Mouse (Mus musculus): Measurements from ENCODE around the gene Washc2. TPM values are rescaled to one million over a fixed set of nuclear protein-coding genes. Genes with fewer than 3 reads are reported as not detected.

Washc2 gene
- polyA plus RNA-seq, 1 experiment from 2014 or later: 53.7 TPM

DNA sequence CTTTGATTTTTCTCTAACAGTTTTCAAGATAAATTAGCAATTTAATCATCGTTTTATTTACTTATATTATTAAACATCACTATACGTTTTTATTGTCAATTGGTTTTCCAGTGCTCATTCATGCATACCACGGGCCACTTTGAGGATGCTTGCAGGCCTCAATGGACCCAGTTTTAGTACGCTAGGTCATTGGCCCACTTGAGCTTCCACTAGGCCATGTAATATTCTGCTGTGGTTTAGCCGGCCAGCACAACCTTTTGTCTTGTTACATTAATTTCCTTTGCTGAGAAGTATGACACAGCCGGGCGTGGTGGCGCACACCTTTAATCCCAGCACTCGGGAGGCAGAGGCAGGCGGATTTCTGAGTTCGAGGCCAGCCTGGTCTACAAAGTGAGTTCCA, 57.0 kb downstream of the Washc2 start:
- no peak overlapping the region for H3K9ac ChIP-seq
- H3K36me3 ChIP-seq: peaks cover 9% of the 10 kb centered on the region; the same call in 1 of the 2 replicates
- H3K27me3 ChIP-seq (replicated peaks): no peaks in the 10 kb centered on the region
- 85% methylated on average over 11 of the region's 11 CpGs for WGBS
- no peaks in the 10 kb centered on the region for H3K9me3 ChIP-seq
- ATAC-seq: no peak
- peak overlapping the region; percentile 71 for H3K4me2 ChIP-seq (replicated peaks)
- no peak overlapping the region; the same call in 1 of the 2 replicates for H3K4me3 ChIP-seq (replicated peaks)
- H3K4me1 ChIP-seq (replicated peaks): no peaks in the 10 kb centered on the region
- H3K27ac ChIP-seq: no peak overlapping the region

GRCm38 (mm10) chr6:116265603-116266002, 57.8 kb downstream of the Washc2 start:
- Histone ChIP-seq H3K4me3 (replicated peaks) (no peak overlapping the region), H3K4me2 (replicated peaks) (no peak overlapping the region), H3K27ac (no peak overlapping the region), H3K36me3 (peaks cover 9% of the 10 kb centered on the region; the same call in 1 of the 2 replicates), H3K9ac (no peak overlapping the region), H3K27me3 (replicated peaks) (no peaks in the 10 kb centered on the region), H3K9me3 (no peaks in the 10 kb centered on the region), H3K4me1 (replicated peaks) (no peaks in the 10 kb centered on the region)
- 73% methylated on average over 4 of the region's 4 CpGs for WGBS
- no peak for ATAC-seq

- H3K27ac ChIP-seq: no peak overlapping the region
- WGBS: 34% methylated on average over 11 of the region's 11 CpGs
- no peak overlapping the region for H3K9ac ChIP-seq
- H3K9me3 ChIP-seq: no peaks in the 10 kb centered on the region
- no peak for ATAC-seq
- no peak overlapping the region; the same call in 1 of the 2 replicates for H3K4me3 ChIP-seq (replicated peaks)
- 0 out of 2 replicates have a peak overlapping the region, but pooled peaks have one; percentile 24 for H3K4me2 ChIP-seq (replicated peaks)
- 0 out of 2 replicates have a peak, but pooled peaks cover 4% of the 10 kb centered on the region for H3K36me3 ChIP-seq
- no peaks in the 10 kb centered on the region for H3K4me1 ChIP-seq (replicated peaks)
- no peaks in the 10 kb centered on the region for H3K27me3 ChIP-seq (replicated peaks)
These were observed 58.7 kb downstream of the Washc2 start for GRCm38 (mm10) chr6:116266273-116267109.

- WGBS: 94% methylated on average over 1 of the region's 1 CpGs
These were observed 59.2 kb downstream of the Washc2 start for GRCm38 (mm10) chr6:116267110-116267423.

DNA sequence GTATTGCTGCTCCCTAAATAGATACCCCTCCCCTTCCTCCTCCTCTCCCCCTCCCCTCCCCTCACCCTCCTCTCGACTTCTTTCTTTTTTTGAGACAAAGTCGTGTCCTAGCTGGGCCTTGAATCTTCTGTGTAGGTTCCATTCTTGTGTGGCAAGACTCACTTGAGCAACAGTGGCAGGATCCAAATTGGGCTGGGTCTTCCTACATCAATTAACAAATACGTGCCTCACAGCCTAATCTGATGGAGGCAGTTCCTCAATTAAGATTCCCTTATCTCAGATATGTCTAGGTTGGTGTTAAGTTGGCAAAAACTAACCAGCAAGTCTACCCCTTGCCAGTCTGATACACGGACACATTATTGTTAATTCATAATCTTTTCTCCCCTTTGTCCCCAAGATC, 67.9 kb downstream of the Washc2 start:
- 83% methylated on average over 4 of the region's 4 CpGs for WGBS
- no peak for ATAC-seq

More at GRCm38 (mm10) chr6:116267110-116267423, 59.2 kb downstream of the Washc2 start:
- Histone ChIP-seq H3K27ac (no peak overlapping the region), H3K4me3 (replicated peaks) (no peak overlapping the region), H3K9me3 (no peaks in the 10 kb centered on the region), H3K4me1 (replicated peaks) (no peaks in the 10 kb centered on the region), H3K27me3 (replicated peaks) (no peaks in the 10 kb centered on the region), H3K36me3 (0 out of 2 replicates have a peak, but pooled peaks cover 4% of the 10 kb centered on the region), H3K9ac (no peak overlapping the region), H3K4me2 (replicated peaks) (no peak overlapping the region)
- no peak for ATAC-seq

GRCm38 (mm10) chr6:116278679-116279317, 71.0 kb downstream of the Washc2 start:
- Histone ChIP-seq H3K36me3 (no peaks in the 10 kb centered on the region), H3K4me2 (replicated peaks) (no peak overlapping the region), H3K9ac (no peak overlapping the region), H3K4me1 (replicated peaks) (no peaks in the 10 kb centered on the region), H3K4me3 (replicated peaks) (no peak overlapping the region), H3K27me3 (replicated peaks) (no peaks in the 10 kb centered on the region), H3K9me3 (no peaks in the 10 kb centered on the region), H3K27ac (no peak overlapping the region)
- ATAC-seq: no peak
- 74% methylated on average over 5 of the region's 5 CpGs for whole genome bisulfite sequencing

More for the DNA sequence above, 67.9 kb downstream of the Washc2 start:
- H3K27ac ChIP-seq: no peak overlapping the region
- H3K36me3 ChIP-seq: no peaks in the 10 kb centered on the region
- H3K4me2 ChIP-seq (replicated peaks): no peak overlapping the region
- no peaks in the 10 kb centered on the region for H3K4me1 ChIP-seq (replicated peaks)
- H3K27me3 ChIP-seq (replicated peaks): no peaks in the 10 kb centered on the region
- H3K4me3 ChIP-seq (replicated peaks): no peak overlapping the region
- H3K9me3 ChIP-seq: no peaks in the 10 kb centered on the region
- no peak overlapping the region for H3K9ac ChIP-seq

DNA sequence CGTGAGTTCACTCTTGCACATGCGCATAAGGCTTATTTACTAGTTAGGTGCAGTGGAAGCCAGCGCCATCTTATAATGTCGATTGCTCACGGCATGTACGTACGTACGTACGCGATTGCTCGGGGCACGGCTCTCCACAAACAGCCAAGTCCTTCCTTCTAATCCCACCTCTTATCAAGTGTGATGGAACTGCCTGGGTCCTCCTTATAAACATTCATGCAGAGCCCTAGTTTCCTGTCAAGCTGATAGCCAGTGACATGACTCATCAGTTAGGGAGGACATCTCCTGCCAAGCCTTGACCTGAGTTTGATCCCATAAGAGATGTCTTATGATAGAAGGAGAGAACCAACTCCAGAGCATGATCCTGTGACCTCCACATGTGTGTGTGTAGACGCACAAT, 73.2 kb downstream of the Washc2 start:
- Histone ChIP-seq H3K4me1 (replicated peaks) (no peaks in the 10 kb centered on the region), H3K36me3 (no peaks in the 10 kb centered on the region), H3K27ac (no peak overlapping the region), H3K9ac (no peak overlapping the region), H3K27me3 (replicated peaks) (no peaks in the 10 kb centered on the region), H3K4me2 (replicated peaks) (no peak overlapping the region), H3K9me3 (no peaks in the 10 kb centered on the region), H3K4me3 (replicated peaks) (no peak overlapping the region)
- ATAC-seq: no peak
- 94% methylated on average over 13 of the region's 13 CpGs for WGBS

DNA sequence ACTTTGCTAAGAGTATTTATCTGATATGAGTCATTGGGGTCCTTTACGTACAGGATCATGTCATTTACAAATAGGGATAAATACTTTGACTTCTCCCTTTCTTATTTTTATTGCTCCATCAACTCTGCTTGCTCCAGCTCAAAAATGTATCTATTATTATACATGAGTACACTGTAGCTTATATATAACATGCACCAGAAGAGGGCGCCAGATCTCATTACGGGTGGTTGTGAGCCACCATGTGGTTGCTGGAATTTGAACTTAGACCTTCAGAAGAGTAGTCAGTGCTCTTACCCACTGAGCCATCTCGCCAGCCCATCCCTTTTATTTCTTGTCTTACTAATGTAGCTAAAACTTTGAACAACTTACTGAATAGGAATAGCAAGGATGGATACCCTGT, 74.7 kb downstream of the Washc2 start:
- Histone ChIP-seq H3K4me1 (replicated peaks) (no peaks in the 10 kb centered on the region), H3K9ac (no peak overlapping the region), H3K27me3 (replicated peaks) (no peaks in the 10 kb centered on the region), H3K36me3 (no peaks in the 10 kb centered on the region), H3K4me2 (replicated peaks) (no peak overlapping the region), H3K27ac (no peak overlapping the region), H3K4me3 (replicated peaks) (no peak overlapping the region), H3K9me3 (no peaks in the 10 kb centered on the region)
- 52% methylated on average over 4 of the region's 4 CpGs for WGBS
- no peak for ATAC-seq

- 70% methylated on average over 3 of the region's 3 CpGs for WGBS
- no peak for ATAC-seq
- H3K27me3 ChIP-seq (replicated peaks): no peaks in the 10 kb centered on the region
These were observed 75.4 kb downstream of the Washc2 start for GRCm38 (mm10) chr6:116283280-116283679.

GRCm38 (mm10) chr6:116286321-116286720, 78.5 kb downstream of the Washc2 start:
- peak; percentile 34; the same call in 1 of the 2 replicates for ATAC-seq
- WGBS: 81% methylated on average over 4 of the region's 4 CpGs
- Histone ChIP-seq H3K36me3 (no peaks in the 10 kb centered on the region), H3K4me1 (replicated peaks) (no peaks in the 10 kb centered on the region), H3K27me3 (replicated peaks) (no peaks in the 10 kb centered on the region), H3K4me2 (replicated peaks) (no peak overlapping the region), H3K4me3 (replicated peaks) (no peak overlapping the region), H3K9ac (no peak overlapping the region), H3K27ac (no peak overlapping the region), H3K9me3 (no peaks in the 10 kb centered on the region)

More at GRCm38 (mm10) chr6:116283280-116283679, 75.4 kb downstream of the Washc2 start:
- H3K4me1 ChIP-seq (replicated peaks): no peaks in the 10 kb centered on the region
- no peak overlapping the region for H3K9ac ChIP-seq
- no peak overlapping the region for H3K4me3 ChIP-seq (replicated peaks)
- H3K4me2 ChIP-seq (replicated peaks): no peak overlapping the region
- no peak overlapping the region for H3K27ac ChIP-seq
- no peaks in the 10 kb centered on the region for H3K36me3 ChIP-seq
- H3K9me3 ChIP-seq: no peaks in the 10 kb centered on the region

DNA sequence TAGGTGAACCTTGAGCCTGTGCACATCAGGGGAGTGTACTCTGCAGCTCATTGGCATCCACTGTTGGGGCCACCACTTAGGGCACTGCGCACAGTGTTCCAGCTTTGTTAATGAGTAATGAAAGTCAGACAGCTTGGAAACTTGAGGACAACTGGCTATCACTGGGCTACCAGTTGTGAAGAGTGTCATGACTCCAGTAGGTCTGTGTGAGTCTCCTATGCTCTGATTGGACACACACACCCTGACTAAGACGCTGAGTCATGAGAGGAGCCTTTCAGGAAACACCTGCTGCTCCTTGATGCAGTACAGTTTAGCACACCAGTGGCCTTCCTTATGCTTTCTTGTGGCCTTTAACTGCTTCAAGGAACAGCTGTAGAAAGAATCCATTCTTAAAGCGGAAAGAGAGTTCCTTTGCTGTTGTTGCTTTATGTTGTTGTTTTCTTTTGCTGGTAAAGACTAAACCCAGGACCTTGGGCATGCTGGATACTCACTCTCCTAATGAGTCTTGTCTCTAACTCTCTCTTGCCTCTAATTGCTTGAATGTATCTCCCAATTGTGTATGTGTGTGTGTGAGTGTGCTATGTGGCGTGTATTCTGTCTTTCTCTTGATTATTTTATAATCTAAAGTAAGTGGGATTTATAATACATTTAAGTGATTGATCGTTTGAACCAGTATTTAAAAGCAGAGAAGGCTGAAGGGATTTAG, 79.2 kb downstream of the Washc2 start:
- Histone ChIP-seq H3K4me2 (replicated peaks) (no peak overlapping the region), H3K27me3 (replicated peaks) (no peaks in the 10 kb centered on the region), H3K27ac (peak overlapping the region; percentile 2; the same call in 1 of the 2 replicates), H3K9ac (no peak overlapping the region), H3K4me1 (replicated peaks) (no peaks in the 10 kb centered on the region), H3K36me3 (no peaks in the 10 kb centered on the region), H3K9me3 (no peaks in the 10 kb centered on the region), H3K4me3 (replicated peaks) (no peak overlapping the region)
- ATAC-seq: peak; percentile 100
- 64% methylated on average over 5 of the region's 5 CpGs for WGBS

DNA sequence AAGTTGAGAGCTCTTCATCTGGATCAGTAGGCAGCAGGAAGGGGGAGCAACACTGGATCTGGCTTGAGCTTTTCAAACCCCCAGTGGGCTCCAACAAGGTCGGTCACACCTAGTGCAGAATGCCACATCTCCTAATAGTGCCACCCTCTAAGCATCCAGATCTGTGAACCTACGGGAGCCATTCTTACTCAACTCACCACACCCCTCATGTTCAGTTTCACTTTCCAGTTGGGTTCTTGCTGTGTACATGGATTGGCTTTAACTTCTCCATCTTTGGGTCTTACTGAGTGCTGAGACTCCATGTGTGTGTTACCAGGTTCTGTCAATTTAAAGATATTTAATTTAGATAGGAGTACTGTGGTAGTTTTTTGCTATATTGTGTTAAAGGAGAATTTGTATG, 103.6 kb downstream of the Washc2 start:
- ATAC-seq: no peak
- Histone ChIP-seq H3K9me3 (no peaks in the 10 kb centered on the region), H3K36me3 (no peaks in the 10 kb centered on the region), H3K4me1 (replicated peaks) (no peaks in the 10 kb centered on the region), H3K27me3 (replicated peaks) (no peaks in the 10 kb centered on the region), H3K9ac (no peak overlapping the region), H3K27ac (no peak overlapping the region), H3K4me2 (replicated peaks) (no peak overlapping the region), H3K4me3 (replicated peaks) (no peak overlapping the region)
- WGBS: 89% methylated on average over 2 of the region's 2 CpGs

Measured in intestine, embryonic 15.5 days (tissue).